ENCODE assay signal across 8 mouse cellular contexts in the genomic region with DNA sequence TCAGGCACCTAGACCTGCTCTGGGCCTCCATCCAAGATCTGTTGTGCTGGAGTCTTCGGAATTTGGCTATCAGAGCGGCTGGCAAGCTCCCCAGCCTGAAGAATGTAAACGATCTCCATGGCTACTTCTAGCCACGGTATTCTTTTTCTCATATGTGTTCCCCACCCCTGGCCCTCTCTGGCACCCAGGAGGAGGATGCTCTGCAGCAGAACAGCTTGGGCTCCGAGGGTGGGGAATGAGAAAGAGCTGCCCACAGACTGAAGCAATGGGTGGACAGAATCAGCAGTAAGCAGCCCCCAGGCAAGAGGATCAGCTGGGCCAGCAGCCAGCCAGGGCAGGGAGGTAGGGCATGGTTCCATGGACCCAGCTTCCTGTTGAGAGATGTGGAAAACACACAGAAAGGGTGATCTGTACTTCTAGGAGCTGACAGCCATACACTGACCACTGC.
A peak's percentile ranks its signal among the peaks of the same experiment; 100 is the strongest.
DNase-seq lines count a peak whose midpoint lies in the region; ATAC-seq lines count a peak whose summit lies in the region.

No protein-coding gene starts in this region.

- no peaks in the 10 kb centered on the region for H3K9me3 ChIP-seq in forebrain, embryonic 12.5 days
- H3K9me3 ChIP-seq in forebrain, embryonic 11.5 days (ENCODE audit: control insufficient read depth, low read length) = no peaks in the 10 kb centered on the region
- H3K9me3 ChIP-seq in midbrain, embryonic 10.5 days (replicated peaks) = no peaks in the 10 kb centered on the region

- no peak for DNase-seq in forebrain, embryonic 11.5 days (ENCODE audit: low spot score)
- peak; percentile 92 for DNase-seq in cerebellum, adult 9-11 months
- DNase-seq in heart, adult 9 months (ENCODE audit: low spot score in 2 of 2) = peak; percentile 56 to 72
- DNase-seq in kidney, postnatal 4 days = peak; percentile 32 to 51
- no peak for DNase-seq in midbrain, embryonic 10.5 days (ENCODE audit: low spot score)
- peak; percentile 69 for DNase-seq in testis, postnatal 10 days (ENCODE audit: low spot score)
- DNase-seq in spleen, postnatal 10 days (ENCODE audit: low spot score in 2 of 2) = no peak

- no peaks in the 10 kb centered on the region for H3K27me3 ChIP-seq in forebrain, embryonic 12.5 days
- no peaks in the 10 kb centered on the region for H3K27me3 ChIP-seq in forebrain, embryonic 11.5 days (ENCODE audit: control insufficient read depth, insufficient read depth, low read length)
- no peaks in the 10 kb centered on the region for H3K27me3 ChIP-seq in midbrain, embryonic 10.5 days (ENCODE audit: low read depth, poor library complexity, severe bottlenecking)

- H3K4me2 ChIP-seq in forebrain, embryonic 12.5 days = no peak overlapping the region
- H3K4me2 ChIP-seq in forebrain, embryonic 11.5 days (ENCODE audit: low read depth, low read length, severe bottlenecking) = no peak overlapping the region

- no peak overlapping the region for H3K9ac ChIP-seq in forebrain, embryonic 12.5 days
- no peak overlapping the region for H3K9ac ChIP-seq in forebrain, embryonic 11.5 days (ENCODE audit: low read length)

- peak overlapping the region; percentile 56 for H3K27ac ChIP-seq in forebrain, embryonic 12.5 days
- no peak overlapping the region for H3K27ac ChIP-seq in forebrain, embryonic 11.5 days (ENCODE audit: low read depth, low read length)
- peak overlapping the region; percentile 24; the same call in 1 of the 2 replicates for H3K27ac ChIP-seq in midbrain, embryonic 10.5 days (replicated peaks)

- ATAC-seq in forebrain, embryonic 12.5 days (ENCODE audit: low FRiP score) = no peak
- ATAC-seq in forebrain, embryonic 11.5 days (replicated peaks; ENCODE audit: low FRiP score) = no peak

- H3K4me3 ChIP-seq in forebrain, embryonic 12.5 days (replicated peaks) = no peak overlapping the region
- H3K4me3 ChIP-seq in forebrain, embryonic 11.5 days (ENCODE audit: low read depth, low read length) = no peak overlapping the region
- no peak overlapping the region for H3K4me3 ChIP-seq in midbrain, embryonic 10.5 days

- WGBS in forebrain, embryonic 12.5 days = 62% methylated on average over 5 of the region's 5 CpGs
- WGBS in forebrain, embryonic 11.5 days = 68% methylated on average over 5 of the region's 5 CpGs
- 60% methylated on average over 5 of the region's 5 CpGs for WGBS in midbrain, embryonic 10.5 days

- H3K4me1 ChIP-seq in forebrain, embryonic 12.5 days = peaks cover 10% of the 10 kb centered on the region; the same call in 1 of the 2 replicates
- no peaks in the 10 kb centered on the region for H3K4me1 ChIP-seq in forebrain, embryonic 11.5 days (replicated peaks; ENCODE audit: control insufficient read depth, insufficient read depth, low read length)
- H3K4me1 ChIP-seq in midbrain, embryonic 10.5 days = peaks cover 28% of the 10 kb centered on the region

- no peaks in the 10 kb centered on the region for H3K36me3 ChIP-seq in forebrain, embryonic 12.5 days (replicated peaks)
- H3K36me3 ChIP-seq in forebrain, embryonic 11.5 days (ENCODE audit: control insufficient read depth, insufficient read depth, low read length) = no peaks in the 10 kb centered on the region
- no peaks in the 10 kb centered on the region for H3K36me3 ChIP-seq in midbrain, embryonic 10.5 days

Comparison
In these comparisons a context has a peak if more than half of its experiments do, and no peak if none do; other contexts are left out.
1. DNase-seq: peak in cerebellum, adult 9-11 months (single experiment), heart, adult 9 months (2 of 2), kidney, postnatal 4 days (2 of 2) and testis, postnatal 10 days (single experiment); none in forebrain, embryonic 11.5 days (single experiment), midbrain, embryonic 10.5 days (single experiment) and spleen, postnatal 10 days (0 of 2).